Mouse (Mus musculus) T-helper 1 cell (primary cell): ENCODE data around the gene Cckar.

ENCODE experiments used
- in situ Hi-C: fragments of 300-600 bp; cut with MboI, MseI; formaldehyde crosslinking; loops from one replicate; pipeline ENCODE4 v1.15.1; 2025; ENCODE audit warnings: high pct_unique_total_duplicates

The Cckar gene

GRCm38 (mm10) chr5:53707235-53708177 is at the start of gene Cckar:
Gene Cckar, minus strand, starts transcription at chr5:53707705.
- in situ Hi-C loops, result no loop called here

- in situ Hi-C loops, result no loop called here
Observed at GRCm38 (mm10) chr5:53744061-53744460, 36.6 kb upstream of the Cckar start.

- in situ Hi-C loops, result no loop called here
Observed at GRCm38 (mm10) chr5:53732933-53733332, 25.4 kb upstream of the Cckar start.

- in situ Hi-C loops, result no loop called here
Observed at GRCm38 (mm10) chr5:53727606-53728005, 20.1 kb upstream of the Cckar start.

GRCm38 (mm10) chr5:53726011-53726410 is 18.5 kb upstream of the Cckar start:
- in situ Hi-C loops, result no loop called here

GRCm38 (mm10) chr5:53716462-53716861 is 9.0 kb upstream of the Cckar start:
- in situ Hi-C loops, result no loop called here

- in situ Hi-C loops, result no loop called here
Observed at GRCm38 (mm10) chr5:53711277-53711676, 3.8 kb upstream of the Cckar start.

GRCm38 (mm10) chr5:53708191-53708590 is 686 bp upstream of the Cckar start:
- in situ Hi-C loops, result no loop called here

- in situ Hi-C loops, result no loop called here
Observed at GRCm38 (mm10) chr5:53702686-53703085, 4.8 kb downstream of the Cckar start.

- in situ Hi-C loops, result no loop called here
Observed at GRCm38 (mm10) chr5:53697794-53698193, 9.7 kb downstream of the Cckar start.

GRCm38 (mm10) chr5:53696701-53697100 is 10.8 kb downstream of the Cckar start:
- in situ Hi-C loops, result no loop called here

- in situ Hi-C loops, result no loop called here
Observed at GRCm38 (mm10) chr5:53692662-53693061, 14.8 kb downstream of the Cckar start.

- in situ Hi-C loops, result no loop called here
Observed at GRCm38 (mm10) chr5:53692100-53692499, 15.4 kb downstream of the Cckar start.

- in situ Hi-C loops, result no loop called here
Observed at GRCm38 (mm10) chr5:53691577-53691976, 15.9 kb downstream of the Cckar start.

- in situ Hi-C loops, result no loop called here
Observed at GRCm38 (mm10) chr5:53688326-53688725, 19.2 kb downstream of the Cckar start.

GRCm38 (mm10) chr5:53686379-53686778 is 21.1 kb downstream of the Cckar start:
- in situ Hi-C loops, result no loop called here

- in situ Hi-C loops, result no loop called here
Observed at GRCm38 (mm10) chr5:53685623-53686022, 21.9 kb downstream of the Cckar start.

GRCm38 (mm10) chr5:53684417-53684816 is 23.1 kb downstream of the Cckar start:
- in situ Hi-C loops, result no loop called here

GRCm38 (mm10) chr5:53683916-53684315 is 23.6 kb downstream of the Cckar start:
- in situ Hi-C loops, result no loop called here

- in situ Hi-C loops, result loop anchor here (10.0 kb wide), 1 partner anchor 495 kb away; no protein-coding TSS in a partner anchor
Observed at GRCm38 (mm10) chr5:53679651-53680050, 27.9 kb downstream of the Cckar start.

- in situ Hi-C loops, result loop anchor here (10.0 kb wide), 1 partner anchor 493 kb away; no protein-coding TSS in a partner anchor
Observed at GRCm38 (mm10) chr5:53678036-53678767, 29.3 kb downstream of the Cckar start.

GRCm38 (mm10) chr5:53676671-53677070 is 30.8 kb downstream of the Cckar start:
- in situ Hi-C loops, result loop anchor here (10.0 kb wide), 1 partner anchor 492 kb away; no protein-coding TSS in a partner anchor
